ENCODE assay signal across 8 mouse cellular contexts in genomic region chr4:150373111-150374109, GRCm38 (mm10).
DNase-seq lines count a peak whose midpoint lies in the region; ATAC-seq and TF ChIP-seq lines count a peak whose summit lies in the region.

No protein-coding gene starts in this region.

- DNase-seq in ovary, postnatal 36 days (ENCODE audit: low spot score), result peak; percentile 16
- DNase-seq in ovary, postnatal 14 days (ENCODE audit: low spot score), result no peak
- peak; percentile 29 for DNase-seq in c-Kit-positive CD71-positive TER-119-positive erythroid progenitor cells, embryonic 14.5 days (ENCODE audit: low spot score)
- peak; percentile 82 for DNase-seq in gastrocnemius, adult 18-20 months (ENCODE audit: low spot score)
- DNase-seq in lung, adult 2 months, result peak; percentile 61
- no peak for DNase-seq in spleen, postnatal 14 days (ENCODE audit: low spot score in 2 of 2)

- no peaks in the 10 kb centered on the region for H3K36me3 ChIP-seq in hindbrain, embryonic 13.5 days
- no peaks in the 10 kb centered on the region for H3K36me3 ChIP-seq in neural tube, embryonic 15.5 days

- 4% methylated on average over 15 of the region's 15 CpGs for WGBS in hindbrain, embryonic 13.5 days
- WGBS in lung, adult 2 months, result 13% methylated on average over 15 of the region's 15 CpGs
- 3% methylated on average over 15 of the region's 15 CpGs for WGBS in neural tube, embryonic 15.5 days

- no peaks in the 10 kb centered on the region for H3K9me3 ChIP-seq in hindbrain, embryonic 13.5 days
- no peaks in the 10 kb centered on the region for H3K9me3 ChIP-seq in neural tube, embryonic 15.5 days (replicated peaks)

- peaks cover 75% of the 10 kb centered on the region for H3K4me1 ChIP-seq in hindbrain, embryonic 13.5 days (replicated peaks)
- H3K4me1 ChIP-seq in lung, adult 2 months (ENCODE audit: control insufficient read depth, insufficient read depth, low read length), result peaks cover 24% of the 10 kb centered on the region
- H3K4me1 ChIP-seq in neural tube, embryonic 15.5 days, result peaks cover 64% of the 10 kb centered on the region

- ATAC-seq in hindbrain, embryonic 13.5 days (ENCODE audit: low FRiP score), result peak; percentile 21
- peak; percentile 54 for ATAC-seq in neural tube, embryonic 15.5 days (ENCODE audit: low FRiP score)

- peak overlapping the region; percentile 90 for H3K9ac ChIP-seq in hindbrain, embryonic 13.5 days
- H3K9ac ChIP-seq in neural tube, embryonic 15.5 days (replicated peaks), result peak overlapping the region; percentile 44

- peak overlapping the region; percentile 97 for H3K27ac ChIP-seq in hindbrain, embryonic 13.5 days
- peak overlapping the region; percentile 89 for H3K27ac ChIP-seq in neural tube, embryonic 15.5 days (replicated peaks)

- TF ChIP-seq CTCF in lung, adult 2 months (IDR thresholded peaks at IDR 0.05; ENCODE audit: insufficient read depth, low read length), result no peak

- TF ChIP-seq POLR2A in lung, adult 2 months (IDR thresholded peaks at IDR 0.05; ENCODE audit: borderline replicate concordance, extremely low read depth, low read depth, low read length), result no peak

- H3K4me2 ChIP-seq in hindbrain, embryonic 13.5 days, result peak overlapping the region; percentile 96
- H3K4me2 ChIP-seq in neural tube, embryonic 15.5 days, result peak overlapping the region; percentile 92

- peak overlapping the region; percentile 62 for H3K4me3 ChIP-seq in hindbrain, embryonic 13.5 days
- no peak overlapping the region for H3K4me3 ChIP-seq in lung, adult 2 months (replicated peaks; ENCODE audit: extremely low read depth, low read depth, low read length)
- peak overlapping the region; percentile 51 for H3K4me3 ChIP-seq in neural tube, embryonic 15.5 days (replicated peaks)

- H3K27me3 ChIP-seq in hindbrain, embryonic 13.5 days, result no peaks in the 10 kb centered on the region
- H3K27me3 ChIP-seq in neural tube, embryonic 15.5 days (replicated peaks), result no peaks in the 10 kb centered on the region

Comparison
In these comparisons a context has a peak if more than half of its experiments do, and no peak if none do; other contexts are left out.
1. DNase-seq: peak in ovary, postnatal 36 days (single experiment), c-Kit-positive CD71-positive TER-119-positive erythroid progenitor cells, embryonic 14.5 days (single experiment), gastrocnemius, adult 18-20 months (single experiment) and lung, adult 2 months (single experiment); none in ovary, postnatal 14 days (single experiment) and spleen, postnatal 14 days (0 of 2).